Mouse (Mus musculus) thymus, postnatal 10 days (tissue): ENCODE data around the gene Plcb4.

Source experiments
- DNase-seq, 2 experiments: peaks; one replicate each; pipeline ENCODE4 v3.0.0; 2021; ENCODE audit warnings: low spot score in 2 of 2

Gene Plcb4

DNA sequence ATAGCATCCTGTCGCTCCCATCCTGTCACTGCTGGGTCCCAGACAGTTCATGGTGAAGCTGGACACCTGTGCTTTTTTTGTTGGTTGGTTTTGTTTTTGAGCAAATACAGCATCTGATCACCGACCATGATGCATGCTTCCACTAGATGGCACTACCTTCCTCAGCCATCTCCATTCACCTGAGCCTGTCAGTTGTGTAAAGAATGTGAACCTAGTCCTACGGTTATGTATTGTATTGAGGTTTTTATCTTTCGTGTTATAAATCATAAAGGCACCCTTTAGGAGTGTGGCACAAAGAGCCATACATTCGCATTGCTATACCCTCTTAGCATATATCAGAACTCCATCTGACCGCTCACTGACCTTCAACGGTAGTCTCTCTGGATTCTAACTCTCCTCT, 343.3 kb downstream of the Plcb4 start:
- no peak for DNase-seq

DNA sequence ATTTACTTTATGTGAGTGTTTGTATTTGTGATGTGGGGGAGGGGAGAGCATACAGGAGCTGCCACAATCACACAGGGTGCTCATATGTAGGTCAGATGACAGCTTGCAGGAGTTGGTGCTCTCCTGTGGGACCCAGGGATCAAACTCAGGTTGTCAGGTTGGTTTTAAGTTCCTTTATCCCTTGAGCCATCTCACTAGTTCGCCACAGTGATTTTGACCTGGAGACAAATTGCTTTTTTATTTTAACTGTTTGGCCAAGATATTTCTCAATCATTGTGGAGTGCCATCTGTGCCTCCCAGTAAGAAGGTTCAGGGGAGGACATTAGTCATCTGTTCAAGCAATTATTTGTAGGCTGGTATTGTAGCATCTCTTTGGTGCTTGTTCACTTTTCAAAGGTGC, 345.0 kb downstream of the Plcb4 start:
- no peak for DNase-seq

DNA sequence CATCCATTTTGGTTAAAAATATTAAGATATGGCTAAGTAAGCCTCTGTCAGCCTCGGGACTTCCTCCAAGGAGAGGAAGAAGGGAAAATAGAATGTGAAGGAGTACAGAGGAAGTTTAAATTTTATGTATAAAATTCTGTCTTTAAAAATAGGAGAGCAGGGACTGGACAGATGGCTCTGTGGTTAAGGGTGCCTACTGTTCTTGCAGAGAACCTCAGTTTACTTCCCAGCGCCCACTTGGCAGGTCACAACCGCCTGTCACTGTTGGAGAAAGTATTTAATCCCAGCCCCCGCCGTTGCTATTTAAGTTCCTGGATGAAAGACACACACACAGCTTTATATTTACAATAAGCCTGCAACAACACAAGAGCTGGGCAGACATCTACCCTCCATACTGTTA, 347.5 kb downstream of the Plcb4 start:
- no peak for DNase-seq

DNA sequence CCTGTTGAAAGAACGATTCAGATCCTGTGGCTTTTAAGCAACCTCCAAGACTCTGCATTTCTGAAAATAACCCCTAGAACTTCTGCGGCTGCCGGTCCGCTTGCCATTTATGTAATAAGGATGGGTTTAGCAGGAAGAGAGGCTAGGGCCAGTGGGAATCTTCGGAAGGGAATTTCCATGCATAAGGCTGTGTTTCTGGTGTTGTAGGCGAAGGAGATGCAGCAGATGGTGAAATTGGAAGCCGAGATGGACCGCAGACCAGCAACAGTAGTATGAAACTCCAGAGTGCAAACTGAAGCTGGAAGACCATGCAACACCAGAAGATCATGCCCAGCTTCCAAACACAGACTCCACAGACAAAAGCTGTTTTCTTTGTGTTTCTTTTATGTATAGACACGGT, 353.9 kb downstream of the Plcb4 start:
- no peak for DNase-seq

DNA sequence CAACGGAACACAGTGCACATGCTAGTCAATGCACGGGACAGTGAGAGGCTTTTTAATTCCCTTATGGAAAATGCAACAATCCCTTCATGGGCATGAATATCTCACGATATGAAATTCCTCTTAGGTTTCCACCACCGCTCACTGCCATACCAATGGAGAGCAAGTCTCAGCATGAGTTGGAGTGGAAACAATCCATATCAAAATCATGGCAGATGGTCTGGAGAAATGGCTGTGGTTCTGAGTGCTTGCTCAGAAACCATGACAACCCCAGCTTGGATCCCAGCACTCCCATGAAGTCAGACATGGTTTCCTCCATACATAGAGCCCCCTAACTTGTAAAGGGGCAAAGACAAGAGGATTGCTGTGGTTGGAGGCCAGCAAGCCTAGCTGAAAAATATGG, 389.7 kb downstream of the Plcb4 start:
- no peak for DNase-seq

DNA sequence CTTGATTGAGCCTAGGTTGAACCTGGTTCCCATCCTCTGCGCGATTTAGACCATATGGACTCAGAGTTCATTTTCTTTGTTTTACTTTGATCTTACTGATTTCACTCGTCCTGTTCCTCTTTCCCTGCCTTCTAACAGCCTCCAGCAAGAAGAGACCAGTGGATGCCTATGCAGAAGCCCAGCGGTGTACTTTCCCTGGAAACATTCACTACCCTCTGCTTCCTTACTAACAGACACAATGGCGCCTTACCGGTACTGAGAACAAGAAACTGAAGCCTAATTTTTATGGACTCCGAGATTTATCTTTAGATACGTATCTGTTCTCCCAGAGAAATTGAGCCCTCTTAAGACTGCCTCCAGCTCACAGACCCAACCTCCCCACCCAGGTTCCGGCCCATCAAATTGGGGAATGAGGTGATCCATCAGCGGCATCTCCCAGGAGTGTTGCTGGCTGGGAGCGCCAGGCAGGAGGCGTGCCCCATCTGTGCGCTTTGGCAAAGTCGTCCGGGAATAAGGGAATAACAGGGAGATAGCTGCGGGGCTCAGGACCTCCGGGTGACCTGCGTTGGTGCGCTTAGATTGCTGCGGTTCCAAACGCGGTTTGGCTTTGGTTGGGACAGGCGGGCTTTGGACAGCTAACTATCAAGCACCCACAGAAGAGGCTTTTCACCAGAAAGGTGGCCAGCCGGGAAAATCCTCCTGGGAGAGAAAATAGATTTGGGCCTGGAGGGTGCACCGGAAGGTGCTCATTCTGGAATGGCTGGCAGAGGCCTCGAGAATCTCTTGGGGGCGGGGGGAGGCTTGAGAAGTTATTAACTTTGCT, 392.2 kb downstream of the Plcb4 start:
- no peak for DNase-seq

DNA sequence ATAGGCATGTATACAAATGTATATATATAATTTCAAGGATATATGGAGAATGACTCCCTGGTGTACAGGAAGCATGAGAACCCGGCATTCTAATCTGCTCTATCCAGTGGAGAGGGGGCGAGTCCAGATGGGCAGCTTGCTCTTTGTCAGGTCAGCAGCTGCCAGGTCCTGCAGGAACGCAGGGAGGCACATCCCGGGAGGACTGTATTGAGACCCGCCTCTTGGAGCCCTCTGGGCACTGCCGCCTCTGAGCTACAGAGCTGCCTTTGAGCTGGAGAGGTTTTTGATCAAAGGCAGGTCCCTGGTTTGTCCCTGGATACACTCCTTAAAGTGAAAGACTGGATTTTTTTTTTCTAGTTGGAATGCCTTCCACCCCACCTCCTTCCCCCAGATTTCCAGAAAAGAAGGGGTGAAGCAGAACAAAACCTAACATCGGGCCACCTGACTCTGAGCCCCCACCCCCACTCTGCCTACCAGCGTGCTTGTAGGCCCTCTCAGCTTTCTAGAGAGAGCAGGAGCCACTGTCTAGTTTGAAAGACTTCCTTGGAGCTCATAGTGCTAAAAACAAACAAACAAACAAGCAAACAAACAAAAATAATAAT, 393.0 kb downstream of the Plcb4 start, which contains the start of gene Lamp5:
Gene Lamp5, plus strand, starts transcription at position 552 of the 602 bp plus-strand sequence.
- DNase-seq: no peak

DNA sequence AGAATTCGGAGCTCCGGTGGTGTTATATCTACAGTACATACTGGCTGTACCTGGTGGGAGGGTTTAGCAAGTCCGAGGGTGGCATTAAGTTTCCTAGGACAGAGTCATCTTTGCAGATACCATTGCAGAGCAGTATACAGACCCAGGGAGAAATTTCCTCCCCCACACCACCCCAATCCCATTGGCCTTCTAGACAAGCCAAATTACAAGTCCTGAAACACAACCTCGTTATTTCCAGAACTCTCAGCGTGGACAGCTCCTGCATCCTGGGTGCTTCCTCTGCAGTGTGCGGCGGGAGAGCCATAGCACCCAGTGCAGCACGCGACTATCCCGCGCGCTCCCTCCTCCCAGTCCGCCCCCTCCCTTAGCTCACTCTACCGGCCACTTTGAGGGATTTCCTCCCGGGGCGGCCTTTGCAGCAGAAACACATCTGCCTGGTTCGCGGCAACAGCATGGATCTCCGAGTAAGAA, 399.1 kb downstream of the Plcb4 start:
- DNase-seq: no peak

DNA sequence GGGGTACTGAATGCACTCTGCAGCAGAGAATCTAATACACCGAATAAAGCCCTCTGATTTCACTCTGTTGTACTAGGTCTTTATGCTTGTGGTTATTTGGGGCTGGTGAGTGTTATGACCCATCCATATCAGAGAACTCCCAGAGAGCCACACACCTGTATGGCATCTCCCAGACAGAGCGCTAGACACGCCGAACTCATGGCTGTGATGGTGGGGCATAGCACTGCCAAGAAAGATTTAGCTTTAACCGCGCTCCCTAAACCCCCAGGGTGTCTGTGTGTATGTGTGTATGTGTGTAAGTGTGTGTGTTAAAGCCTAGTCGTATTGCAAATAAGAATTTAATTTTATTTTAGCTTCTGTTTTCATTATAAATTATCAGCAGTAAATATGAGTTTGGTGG, 399.6 kb downstream of the Plcb4 start:
- DNase-seq: no peak

DNA sequence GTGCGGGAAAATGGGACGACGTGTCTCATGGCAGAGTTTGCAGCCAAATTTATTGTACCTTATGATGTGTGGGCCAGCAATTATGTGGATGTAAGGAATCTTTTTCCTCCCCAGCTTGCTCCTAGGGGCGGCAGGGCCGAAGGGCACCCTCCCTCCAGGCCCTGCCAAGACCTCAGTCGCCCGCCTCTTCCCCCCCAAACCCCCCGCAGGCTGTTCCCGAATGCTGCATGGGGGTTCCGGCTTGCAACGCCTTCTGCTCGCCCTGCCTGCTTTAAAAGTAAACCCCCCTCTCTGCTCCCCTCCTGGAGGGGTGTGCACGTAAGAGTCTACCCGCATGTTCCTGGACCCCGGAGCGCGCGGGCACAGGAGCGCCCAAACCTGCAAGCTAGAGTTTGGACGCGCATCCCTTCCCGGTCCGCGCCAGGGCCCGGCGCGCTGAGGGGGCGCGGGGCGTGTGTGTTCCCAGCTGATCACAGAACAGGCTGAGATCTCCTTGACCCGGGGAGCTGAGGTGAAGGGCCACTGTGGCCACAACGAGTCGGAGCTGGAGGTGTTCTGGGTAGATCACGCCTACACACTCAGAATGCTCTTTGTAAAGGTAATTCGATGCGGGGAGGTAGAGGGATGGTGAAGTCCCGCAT, 400.3 kb downstream of the Plcb4 start:
- DNase-seq: no peak
